Mouse (Mus musculus) c-Kit-negative CD71-positive TER-119-positive erythroid progenitor cells, embryonic 14.5 days (primary cell): ENCODE results near the gene Etfb.

Source experiments
- DNase-seq: peaks from one replicate; pipeline ENCODE4 v3.0.0-alpha.2; 2013; ENCODE audit warnings: low read depth, low spot score

Etfb gene

GRCm38 (mm10) chr7:43448246-43448645 is 4.4 kb downstream of the Etfb start:
- DNase-seq, result no peak

GRCm38 (mm10) chr7:43449811-43450210 is 5.9 kb downstream of the Etfb start:
- no peak for DNase-seq

GRCm38 (mm10) chr7:43451726-43452125 is 7.8 kb downstream of the Etfb start:
- DNase-seq, result no peak

GRCm38 (mm10) chr7:43452609-43453008 is 8.7 kb downstream of the Etfb start:
- no peak for DNase-seq

- DNase-seq, result no peak
These were observed 9.9 kb downstream of the Etfb start for GRCm38 (mm10) chr7:43453599-43454355.

- no peak for DNase-seq
These were observed 10.5 kb downstream of the Etfb start for GRCm38 (mm10) chr7:43454371-43454770.

GRCm38 (mm10) chr7:43462851-43463250 is 19.0 kb downstream of the Etfb start, which contains the start of gene Vsig10l:
TSS of gene Vsig10l (plus strand) at chr7:43463151.
- DNase-seq, result no peak

- DNase-seq, result no peak
These were observed 20.1 kb downstream of the Etfb start for GRCm38 (mm10) chr7:43463976-43464375.

GRCm38 (mm10) chr7:43464864-43465343 is 21.0 kb downstream of the Etfb start:
- DNase-seq, result no peak

GRCm38 (mm10) chr7:43465344-43466098 is 21.6 kb downstream of the Etfb start:
- DNase-seq, result peak; percentile 76

- peak; percentile 35 for DNase-seq
These were observed 22.3 kb downstream of the Etfb start for GRCm38 (mm10) chr7:43466099-43466694.

- DNase-seq, result peak; percentile 28
These were observed 26.5 kb downstream of the Etfb start for GRCm38 (mm10) chr7:43470373-43470772.

GRCm38 (mm10) chr7:43475706-43476105 is 31.8 kb downstream of the Etfb start:
- no peak for DNase-seq

- DNase-seq, result no peak
These were observed 32.5 kb downstream of the Etfb start for GRCm38 (mm10) chr7:43476376-43476775.

GRCm38 (mm10) chr7:43481191-43481590 is 37.3 kb downstream of the Etfb start:
- DNase-seq, result no peak

- no peak for DNase-seq
These were observed 38.3 kb downstream of the Etfb start for GRCm38 (mm10) chr7:43482090-43482716.

- DNase-seq, result no peak
These were observed 39.4 kb downstream of the Etfb start for GRCm38 (mm10) chr7:43483236-43483635.

- DNase-seq, result no peak
These were observed 44.8 kb downstream of the Etfb start for GRCm38 (mm10) chr7:43488646-43489045.

GRCm38 (mm10) chr7:43489631-43490125 is 45.8 kb downstream of the Etfb start, which contains the start of gene Iglon5:
TSS of gene Iglon5 (minus strand) at chr7:43490075.
- DNase-seq, result no peak

- DNase-seq, result no peak
These were observed 46.3 kb downstream of the Etfb start for GRCm38 (mm10) chr7:43490182-43490584.

- DNase-seq, result no peak
These were observed 47.0 kb downstream of the Etfb start for GRCm38 (mm10) chr7:43490861-43491260.
